Mouse (Mus musculus): Measurements from ENCODE around the gene Vmn1r193.
"Not testable (repeated sequence)": the region's sequence is repeated elsewhere in the genome, so short reads cannot be mapped to it uniquely, and the experiment has no call there.

Gene Vmn1r193

DNA sequence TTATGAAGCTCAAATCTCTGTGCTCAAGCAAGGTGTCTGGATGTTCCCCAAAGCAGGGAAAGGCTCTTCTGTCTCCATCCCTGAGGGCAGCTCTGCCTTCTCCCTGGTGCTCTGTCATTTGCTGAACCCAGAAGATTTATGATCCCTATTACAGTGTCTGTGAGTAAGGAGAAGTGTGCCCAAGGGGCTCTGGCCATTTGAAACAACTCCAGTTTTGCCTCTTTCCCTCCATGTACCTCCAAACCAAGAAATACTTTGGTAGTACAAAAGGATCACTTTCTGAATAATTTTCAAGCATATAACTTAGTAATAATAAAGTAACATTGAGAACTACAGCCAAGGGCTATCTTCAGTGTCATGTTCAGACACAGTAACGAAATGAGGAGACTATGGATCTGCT, at the start of gene Vmn1r193:
Gene Vmn1r193 (minus strand): TSS at position 101 of the 400 bp plus-strand sequence.
- not testable (repeated sequence) for DNase-seq

DNA sequence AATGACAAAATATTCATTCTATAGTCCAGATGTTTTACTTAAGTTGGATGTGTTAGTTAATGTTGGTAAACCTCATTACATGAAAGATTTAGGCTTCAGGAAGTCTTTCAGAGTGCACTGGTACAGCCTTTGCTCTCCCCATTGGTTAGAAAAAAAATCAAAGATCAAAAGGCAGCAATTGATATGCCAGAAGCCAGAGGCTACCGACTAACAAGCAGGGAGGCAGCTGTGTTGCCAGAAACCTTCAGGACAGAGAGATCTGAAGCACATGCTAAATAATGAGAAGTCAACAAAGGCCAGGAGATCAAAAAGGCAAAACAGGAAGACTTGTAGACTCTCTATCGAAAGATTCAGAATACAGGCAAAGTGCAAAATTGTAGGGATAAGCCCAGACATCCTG, 48.8 kb upstream of the Vmn1r193 start:
- DNase-seq, result no peak

DNA sequence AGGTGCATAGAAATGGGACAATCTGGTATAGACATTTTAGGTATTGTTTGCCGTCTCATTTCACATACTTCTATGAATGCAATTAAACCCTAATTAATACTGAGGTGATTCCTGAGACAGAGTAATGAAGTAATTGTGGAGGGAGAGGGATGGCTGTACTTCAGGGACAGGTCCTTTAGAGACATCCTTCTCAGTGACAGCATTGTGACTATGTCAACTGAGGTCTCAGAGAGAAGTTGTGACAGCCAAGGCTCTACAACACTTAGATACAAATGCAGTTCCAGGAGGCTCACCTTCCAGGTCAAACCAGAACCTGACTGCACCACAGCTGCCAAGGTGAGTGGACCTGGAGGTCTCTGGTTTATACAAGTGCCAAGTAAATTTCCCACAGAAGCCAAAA, 47.3 kb upstream of the Vmn1r193 start, which contains the start of gene Vmn1r195:
Gene Vmn1r195 (plus strand): TSS at position 301 of the 400 bp plus-strand sequence.
- not testable (repeated sequence) for DNase-seq

DNA sequence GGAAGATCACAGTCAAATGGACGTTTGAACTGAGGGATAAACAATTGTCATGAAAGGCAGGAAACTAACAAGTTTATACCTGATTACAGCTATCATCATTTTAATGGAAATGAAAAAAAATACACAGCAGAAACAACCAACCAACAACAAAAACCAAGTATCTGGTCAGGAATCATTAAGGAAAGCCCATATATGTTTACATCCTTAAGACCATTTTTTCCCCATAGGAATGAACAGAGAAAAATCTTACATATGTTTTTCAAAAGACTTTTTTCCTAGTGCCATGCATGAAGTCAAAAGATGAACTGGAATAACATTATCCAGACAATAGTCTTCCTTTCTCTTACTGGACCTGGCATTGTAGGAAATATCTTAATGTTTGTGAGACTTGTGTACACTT, 21.0 kb upstream of the Vmn1r193 start, which contains the start of gene Vmn1r194:
Gene Vmn1r194 (plus strand): TSS at position 301 of the 400 bp plus-strand sequence.
- no peak for DNase-seq

DNA sequence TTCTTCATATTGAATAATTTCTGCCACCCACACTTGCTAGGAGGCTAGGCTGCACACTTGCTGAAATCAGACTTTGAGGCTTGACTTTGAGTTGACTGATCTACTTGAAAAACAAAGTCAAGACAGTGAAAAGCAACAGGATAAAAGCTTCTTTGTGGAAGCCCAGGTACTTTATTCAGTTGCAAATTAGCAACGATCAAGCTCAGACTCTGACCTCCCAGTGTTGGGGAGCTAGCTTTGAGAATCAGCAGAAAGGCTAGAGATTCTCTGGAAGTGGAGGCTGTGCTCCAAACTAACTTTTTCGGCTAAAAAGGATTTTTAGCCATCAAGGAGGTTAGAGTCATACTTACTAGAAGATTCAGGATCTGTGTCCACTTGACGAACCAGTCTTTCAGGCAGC, 30.2 kb downstream of the Vmn1r193 start:
- not testable (repeated sequence) for DNase-seq

DNA sequence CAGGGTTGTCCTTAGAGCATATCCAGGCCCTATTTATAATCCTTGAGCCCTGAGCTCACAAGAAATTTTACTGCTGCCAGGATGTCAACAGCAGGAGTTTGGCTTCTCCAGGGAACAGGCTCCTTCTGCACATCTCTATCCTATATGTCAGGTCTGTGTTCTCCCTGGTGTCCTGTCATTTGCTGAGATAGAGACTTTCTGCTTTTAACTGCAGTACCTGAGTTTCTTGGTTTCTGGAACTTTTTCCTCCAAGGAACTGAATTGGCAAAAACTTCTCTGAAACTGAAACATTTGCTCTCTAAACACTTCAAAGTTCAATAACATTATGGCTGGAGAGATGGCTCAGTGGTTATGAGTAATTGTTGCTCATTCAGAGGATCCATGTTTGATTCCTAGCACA, 31.9 kb downstream of the Vmn1r193 start, which contains the start of gene Vmn1r192:
Gene Vmn1r192 (minus strand): TSS at position 101 of the 400 bp plus-strand sequence.
- no peak for DNase-seq

DNA sequence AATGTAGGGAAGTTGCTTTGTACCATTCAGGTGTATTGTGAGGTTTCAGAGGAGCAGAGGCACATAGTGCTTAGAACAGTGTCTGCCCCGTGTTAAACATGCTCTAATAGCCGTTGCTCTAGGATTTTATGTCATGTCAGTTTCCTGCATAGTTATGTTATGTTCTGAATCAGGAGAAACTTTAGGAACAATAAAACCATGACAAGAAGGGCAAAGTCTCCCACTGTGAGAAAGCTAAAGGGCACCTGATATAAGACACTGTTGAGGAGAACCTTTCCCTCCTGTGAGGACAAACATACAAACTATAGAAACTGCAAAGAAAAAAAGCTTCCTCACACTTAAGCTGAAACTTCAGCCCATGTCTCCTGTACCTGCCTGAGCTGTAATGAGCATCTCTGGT, 32.6 kb downstream of the Vmn1r193 start:
- DNase-seq, result no peak

DNA sequence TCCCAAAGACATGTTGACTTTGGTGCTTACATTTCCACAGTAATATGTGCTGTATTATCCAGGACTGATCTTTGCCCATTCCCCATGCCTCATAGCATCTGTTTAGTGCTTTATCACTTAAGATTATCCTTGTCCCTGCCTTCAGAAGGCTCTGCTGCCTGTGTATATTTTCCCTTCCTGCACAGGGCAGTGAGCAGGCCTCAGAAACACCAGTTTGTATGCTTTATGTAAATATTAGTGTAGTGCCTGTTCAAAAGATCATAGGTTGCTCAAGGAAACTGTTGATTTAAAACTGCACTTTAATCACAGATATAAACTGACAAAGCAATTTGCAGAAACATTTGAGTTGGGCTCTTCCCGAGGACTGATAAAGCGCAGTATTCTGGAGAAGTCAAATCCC, 33.6 kb downstream of the Vmn1r193 start:
- no peak for DNase-seq

DNA sequence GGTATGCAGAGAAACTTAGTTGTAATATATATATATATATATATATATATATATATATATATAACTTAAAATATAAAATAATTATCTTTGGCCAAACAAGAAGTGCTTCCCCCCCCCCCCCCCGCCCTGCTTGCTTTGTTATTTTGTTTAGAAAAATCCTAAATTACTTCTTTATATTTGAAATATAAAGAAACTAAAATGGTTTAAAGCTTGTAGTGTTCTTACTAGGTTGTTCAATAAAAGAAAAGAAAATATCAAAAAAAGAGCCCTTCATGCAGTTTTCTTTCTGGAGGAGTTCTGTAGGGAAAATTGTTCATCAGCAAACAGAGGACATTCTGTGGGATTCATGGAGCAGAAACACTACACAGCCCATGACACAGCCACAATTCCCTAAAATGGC, 39.1 kb downstream of the Vmn1r193 start, which contains the start of gene Vmn1r191:
Gene Vmn1r191 (minus strand): TSS at position 101 of the 400 bp plus-strand sequence.
- DNase-seq, result no peak

DNA sequence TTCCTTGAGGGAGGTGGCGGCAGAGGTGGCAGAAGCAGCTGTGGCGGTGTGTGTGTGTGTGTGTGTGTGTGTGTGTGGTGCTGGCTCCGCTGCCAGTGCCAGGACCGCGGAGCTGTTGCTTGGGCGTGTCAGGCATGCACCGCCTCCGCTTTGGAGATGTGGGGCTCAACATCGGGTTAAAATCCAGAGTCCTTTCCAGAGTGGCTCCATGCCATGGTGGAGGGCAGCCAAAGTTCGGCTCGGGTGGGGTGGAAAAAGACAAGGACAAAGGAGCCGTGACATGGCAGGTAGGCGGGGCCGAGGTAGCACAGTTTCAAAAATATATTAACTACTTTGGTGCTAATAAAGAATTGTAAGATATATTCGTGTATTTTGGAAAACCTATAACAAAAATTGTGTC, 54.5 kb downstream of the Vmn1r193 start:
- DNase-seq, result no peak
